Mouse (Mus musculus) forebrain, embryonic 12.5 days (tissue): Measurements from ENCODE around the gene Tbc1d12. TPM values are rescaled to one million over a fixed set of nuclear protein-coding genes. Genes with fewer than 3 reads are reported as not detected.

Experiments used
- ATAC-seq: fragments of 200-750 bp; cut with Nextera tagmentation; 2 replicates; pipeline ENCODE4 v1.8.0; 2017; ENCODE audit warnings: moderate TSS enrichment; ENCODE audit not compliant: low FRiP score
- H3K27ac ChIP-seq: fragments of 300-500 bp; sonication (generic); 2 replicates; pipeline ENCODE4 v1.5.1; 2016; ENCODE audit warnings: mild to moderate bottlenecking
- H3K27me3 ChIP-seq: fragments of 300-500 bp; sonication (generic); 2 replicates; pipeline ENCODE4 v1.6.1; 2016; ENCODE audit warnings: mild to moderate bottlenecking
- H3K36me3 ChIP-seq: fragments of 300-500 bp; sonication (generic); replicated peaks from 2 replicates; pipeline ENCODE4 v1.6.1; 2016; ENCODE audit warnings: mild to moderate bottlenecking
- H3K4me1 ChIP-seq: fragments of 300-500 bp; sonication (generic); 2 replicates; pipeline ENCODE4 v1.6.1; 2016
- H3K4me2 ChIP-seq: fragments of 300-500 bp; sonication (generic); 2 replicates; pipeline ENCODE4 v1.6.1; 2016; ENCODE audit warnings: mild to moderate bottlenecking, moderate library complexity
- H3K4me3 ChIP-seq: fragments of 300-500 bp; sonication (generic); replicated peaks from 2 replicates; pipeline ENCODE4 v1.5.1; 2016; ENCODE audit warnings: mild to moderate bottlenecking
- H3K9ac ChIP-seq: fragments of 300-500 bp; sonication (generic); 2 replicates; pipeline ENCODE4 v1.6.1; 2016; ENCODE audit warnings: mild to moderate bottlenecking
- H3K9me3 ChIP-seq: fragments of 300-500 bp; sonication (generic); 2 replicates; pipeline ENCODE4 v1.6.1; 2016
- WGBS: fragments of 180-500 bp; shearing (Covaris S2); methylation state at CpG from one replicate; pipeline ENCODE4 v1.1.7; 2016; 5-methylcytosine and 5-hydroxymethylcytosine counted together
- polyA plus RNA-seq: library from polyadenylated mRNA; unstranded; fragments of >200 nt; fragmentation: Nextera tagmentation; extraction: Ambion mirVana; gene quantifications from 2 replicates; pipeline ENCODE4 v1.2.1, GENCODE M21; 2016

The Tbc1d12 gene
- polyA plus RNA-seq, result 3.8 and 4.1 TPM in 2 replicates

- under 1% methylated on average over 78 of the region's 101 CpGs for WGBS
Observed at GRCm38 (mm10) chr19:38836438-38837170, at the start of gene Tbc1d12. TSS of gene Tbc1d12 (plus strand) at chr19:38836579.

GRCm38 (mm10) chr19:38787756-38788155 lies 48.6 kb upstream of the Tbc1d12 start:
- Histone ChIP-seq H3K9ac (no peak overlapping the region), H3K27me3 (no peaks in the 10 kb centered on the region), H3K4me3 (no peak overlapping the region), H3K4me1 (no peaks in the 10 kb centered on the region), H3K9me3 (no peaks in the 10 kb centered on the region), H3K4me2 (no peak overlapping the region), H3K36me3 (peaks cover 40% of the 10 kb centered on the region), H3K27ac (no peak overlapping the region)
- no peak for ATAC-seq
- WGBS, result 92% methylated on average over 6 of the region's 6 CpGs

More at GRCm38 (mm10) chr19:38836438-38837170, at the start of gene Tbc1d12:
- Histone ChIP-seq H3K9ac (peak within 1 kb of the TSS; percentile 85), H3K4me2 (peak within 1 kb of the TSS; percentile 59), H3K27me3 (no peaks in the 10 kb centered on the region), H3K27ac (peak within 1 kb of the TSS; percentile 89), H3K36me3 (no peaks in the 10 kb centered on the region), H3K4me1 (peaks cover 8% of the 10 kb centered on the region; the same call in 1 of the 2 replicates), H3K9me3 (no peaks in the 10 kb centered on the region), H3K4me3 (peak within 1 kb of the TSS; percentile 82)
- ATAC-seq, result peak; percentile 91

GRCm38 (mm10) chr19:38793563-38794045 lies 42.8 kb upstream of the Tbc1d12 start:
- 92% methylated on average over 7 of the region's 7 CpGs for WGBS
- ATAC-seq, result no peak
- Histone ChIP-seq H3K36me3 (peaks cover 86% of the 10 kb centered on the region), H3K4me1 (no peaks in the 10 kb centered on the region), H3K9me3 (no peaks in the 10 kb centered on the region), H3K9ac (no peak overlapping the region), H3K27ac (no peak overlapping the region), H3K4me2 (no peak overlapping the region), H3K27me3 (no peaks in the 10 kb centered on the region), H3K4me3 (no peak overlapping the region)

DNA sequence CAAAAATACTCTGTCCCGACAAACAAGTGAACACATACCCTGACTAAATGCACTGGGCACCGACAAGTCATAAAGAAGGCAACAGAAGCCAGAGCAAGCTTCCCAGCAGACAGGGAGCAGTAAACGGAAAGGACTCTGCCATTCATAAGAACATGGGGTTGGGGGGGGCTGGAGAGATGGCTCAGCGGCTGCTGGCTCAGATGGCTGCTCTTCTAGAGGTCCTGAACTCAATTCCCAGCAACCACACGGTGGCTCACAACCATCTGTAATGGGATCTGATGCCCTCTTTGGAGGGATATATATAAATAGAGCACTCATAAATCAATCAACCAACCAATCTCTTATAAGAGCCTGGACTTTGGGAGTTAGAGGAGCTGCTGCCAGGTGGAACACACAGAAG lies 39.8 kb upstream of the Tbc1d12 start:
- 84% methylated on average over 5 of the region's 5 CpGs for WGBS
- H3K4me1 ChIP-seq, result no peaks in the 10 kb centered on the region
- no peak overlapping the region for H3K9ac ChIP-seq
- H3K27me3 ChIP-seq, result no peaks in the 10 kb centered on the region
- no peaks in the 10 kb centered on the region for H3K9me3 ChIP-seq
- H3K27ac ChIP-seq, result no peak overlapping the region
- H3K36me3 ChIP-seq, result peaks cover 74% of the 10 kb centered on the region
- H3K4me3 ChIP-seq, result no peak overlapping the region
- no peak for ATAC-seq
- H3K4me2 ChIP-seq, result no peak overlapping the region

DNA sequence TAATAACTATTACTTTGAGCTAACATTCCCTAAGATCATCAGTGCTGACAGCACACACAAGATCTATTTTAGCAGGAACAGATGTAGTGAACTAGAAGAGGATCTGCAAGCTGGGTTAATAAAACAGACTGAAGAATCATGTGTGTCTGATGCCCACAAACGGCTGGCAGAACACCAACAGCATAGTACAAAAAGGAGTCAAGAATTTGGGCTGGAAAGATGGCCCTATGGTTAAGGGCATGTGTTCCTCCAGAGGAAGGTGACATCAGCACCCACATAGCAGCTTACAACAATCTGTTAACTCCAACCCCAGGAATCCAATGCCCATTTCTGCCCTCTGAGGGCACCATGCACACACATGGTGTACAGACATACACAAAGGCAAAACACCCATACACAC lies 38.1 kb upstream of the Tbc1d12 start:
- no peaks in the 10 kb centered on the region for H3K4me1 ChIP-seq
- peaks cover 77% of the 10 kb centered on the region for H3K36me3 ChIP-seq
- no peaks in the 10 kb centered on the region for H3K27me3 ChIP-seq
- WGBS, result 92% methylated on average over 1 of the region's 1 CpGs
- H3K4me3 ChIP-seq, result no peak overlapping the region
- no peak for ATAC-seq
- H3K9me3 ChIP-seq, result no peaks in the 10 kb centered on the region
- no peak overlapping the region for H3K27ac ChIP-seq
- no peak overlapping the region for H3K4me2 ChIP-seq
- no peak overlapping the region for H3K9ac ChIP-seq

DNA sequence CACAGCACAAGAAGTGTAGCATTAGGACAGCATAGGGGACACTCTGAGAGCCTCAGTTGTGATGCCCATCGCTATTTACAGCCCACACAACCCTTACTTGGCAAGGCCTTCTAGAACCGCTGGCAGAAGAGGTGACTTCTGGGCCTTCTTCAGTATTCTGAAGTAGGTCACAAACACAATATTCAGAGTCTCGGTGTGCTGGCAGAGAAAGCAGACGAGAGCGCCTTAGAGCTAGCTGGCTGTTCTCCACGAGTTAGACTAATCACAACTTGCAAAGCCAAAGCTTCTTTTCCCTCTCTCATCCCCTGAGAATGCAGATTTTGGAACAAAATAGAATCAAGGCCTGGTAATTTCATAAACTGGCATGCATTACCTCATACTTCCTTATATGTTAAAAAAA lies 37.6 kb upstream of the Tbc1d12 start:
- 93% methylated on average over 6 of the region's 6 CpGs for WGBS
- H3K27me3 ChIP-seq, result no peaks in the 10 kb centered on the region
- no peak overlapping the region for H3K9ac ChIP-seq
- no peaks in the 10 kb centered on the region for H3K9me3 ChIP-seq
- no peak overlapping the region for H3K4me3 ChIP-seq
- H3K4me2 ChIP-seq, result no peak overlapping the region
- no peak for ATAC-seq
- H3K36me3 ChIP-seq, result peaks cover 77% of the 10 kb centered on the region
- no peak overlapping the region for H3K27ac ChIP-seq
- no peaks in the 10 kb centered on the region for H3K4me1 ChIP-seq

- no peaks in the 10 kb centered on the region for H3K27me3 ChIP-seq
- H3K36me3 ChIP-seq, result peaks cover 28% of the 10 kb centered on the region
- no peak overlapping the region for H3K27ac ChIP-seq
- peak overlapping the region; percentile 80 for H3K4me3 ChIP-seq
- WGBS, result 51% methylated on average over 8 of the region's 8 CpGs
- H3K9me3 ChIP-seq, result no peaks in the 10 kb centered on the region
- peak overlapping the region; percentile 90 for H3K4me2 ChIP-seq
- peaks cover 14% of the 10 kb centered on the region for H3K4me1 ChIP-seq
- no peak for ATAC-seq
- H3K9ac ChIP-seq, result peak overlapping the region; percentile 81
Observed at GRCm38 (mm10) chr19:38818191-38818590, 18.2 kb upstream of the Tbc1d12 start.

- Histone ChIP-seq H3K9me3 (no peaks in the 10 kb centered on the region), H3K27ac (peak within 1 kb of the TSS; percentile 20; the same call in 1 of the 2 replicates), H3K4me2 (peak within 1 kb of the TSS; percentile 90), H3K4me3 (peak within 1 kb of the TSS; percentile 80), H3K27me3 (no peaks in the 10 kb centered on the region), H3K36me3 (peaks cover 24% of the 10 kb centered on the region), H3K4me1 (peaks cover 14% of the 10 kb centered on the region), H3K9ac (peak within 1 kb of the TSS; percentile 81)
- WGBS, result under 1% methylated on average over 37 of the region's 38 CpGs
- peak; percentile 97 for ATAC-seq
Observed at GRCm38 (mm10) chr19:38818766-38819426, 17.5 kb upstream of the Tbc1d12 start, which contains the start of gene Noc3l. TSS of gene Noc3l (minus strand) at chr19:38819237.

DNA sequence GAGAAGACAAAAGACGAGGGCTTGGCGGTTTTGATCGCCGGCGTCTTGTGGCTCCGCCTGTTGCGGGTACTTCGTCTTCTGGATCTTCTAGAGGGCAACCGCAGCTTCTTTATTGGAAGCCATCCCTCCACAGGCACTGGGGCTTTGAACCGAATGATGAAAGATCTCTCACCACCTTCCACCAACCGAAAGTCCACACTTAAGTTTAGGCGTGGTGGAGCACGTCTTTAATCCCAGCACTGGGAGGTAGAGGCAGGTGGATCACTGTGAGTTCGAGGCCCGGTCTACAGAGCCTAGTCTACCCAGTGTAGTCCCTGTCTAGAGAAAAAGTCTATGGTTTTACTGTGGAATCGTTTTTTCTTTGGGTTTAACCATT lies 17.0 kb upstream of the Tbc1d12 start:
- Histone ChIP-seq H3K9me3 (no peaks in the 10 kb centered on the region), H3K4me2 (peak overlapping the region; percentile 90), H3K27me3 (no peaks in the 10 kb centered on the region), H3K27ac (peak overlapping the region; percentile 20; the same call in 1 of the 2 replicates), H3K9ac (peak overlapping the region; percentile 81), H3K36me3 (peaks cover 19% of the 10 kb centered on the region), H3K4me3 (peak overlapping the region; percentile 80), H3K4me1 (peaks cover 14% of the 10 kb centered on the region)
- WGBS, result 13% methylated on average over 16 of the region's 16 CpGs
- ATAC-seq, result peak; percentile 69

- Histone ChIP-seq H3K9ac (no peak overlapping the region), H3K4me3 (no peak overlapping the region), H3K4me2 (no peak overlapping the region), H3K27me3 (no peaks in the 10 kb centered on the region), H3K9me3 (no peaks in the 10 kb centered on the region), H3K4me1 (peaks cover 14% of the 10 kb centered on the region), H3K27ac (no peak overlapping the region), H3K36me3 (peaks cover 10% of the 10 kb centered on the region)
- no peak for ATAC-seq
- WGBS, result 89% methylated on average over 4 of the region's 4 CpGs
Observed at GRCm38 (mm10) chr19:38820186-38820804, 16.1 kb upstream of the Tbc1d12 start.

DNA sequence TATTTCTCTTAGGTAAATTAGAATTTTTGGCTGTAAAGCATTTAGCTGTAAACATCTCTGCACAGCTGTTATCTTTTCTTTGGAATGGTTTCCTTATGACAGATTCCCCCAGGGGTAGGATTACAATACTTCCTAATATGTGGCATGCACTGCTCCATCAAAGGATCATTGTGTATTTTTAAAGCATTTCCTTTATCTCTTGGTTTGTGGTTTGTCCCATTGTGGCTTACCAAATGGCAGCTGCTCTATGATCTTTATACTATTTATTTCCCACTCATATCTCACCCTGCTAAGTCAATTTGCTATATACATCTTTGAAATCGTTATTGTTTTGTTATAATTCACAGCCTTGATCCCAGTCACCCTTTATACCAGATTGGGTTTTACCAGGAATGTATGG lies 3.2 kb upstream of the Tbc1d12 start:
- Histone ChIP-seq H3K4me3 (no peak overlapping the region), H3K9me3 (no peaks in the 10 kb centered on the region), H3K36me3 (no peaks in the 10 kb centered on the region), H3K9ac (no peak overlapping the region), H3K4me2 (no peak overlapping the region), H3K4me1 (0 out of 2 replicates have a peak, but pooled peaks cover 1% of the 10 kb centered on the region), H3K27me3 (no peaks in the 10 kb centered on the region), H3K27ac (no peak overlapping the region)
- ATAC-seq, result no peak
- WGBS, result 76% methylated on average over 1 of the region's 1 CpGs

- Histone ChIP-seq H3K9ac (peak overlapping the region; percentile 85; the same call in 1 of the 2 replicates), H3K27ac (no peak overlapping the region), H3K36me3 (no peaks in the 10 kb centered on the region), H3K4me3 (peak overlapping the region; percentile 82), H3K4me1 (peaks cover 8% of the 10 kb centered on the region; the same call in 1 of the 2 replicates), H3K27me3 (no peaks in the 10 kb centered on the region), H3K4me2 (peak overlapping the region; percentile 59), H3K9me3 (no peaks in the 10 kb centered on the region)
- no peak for ATAC-seq
- WGBS, result 26% methylated on average over 10 of the region's 10 CpGs
Observed at GRCm38 (mm10) chr19:38836084-38836437, 318 bp upstream of the Tbc1d12 start.
